Mouse (Mus musculus) lung, adult 2 months (tissue): ENCODE results near the gene Shisa2. TPM values are rescaled to one million over a fixed set of nuclear protein-coding genes. Genes with fewer than 3 reads are reported as not detected.

Source experiments
- DNase-seq: peaks from one replicate; pipeline ENCODE4 v3.0.0; 2022
- H3K4me1 ChIP-seq: fragments of 200-500 bp; 2 replicates; pipeline ENCODE4 v1.6.1; 2011; ENCODE audit warnings: low read length; ENCODE audit not compliant: control insufficient read depth, insufficient read depth
- H3K4me3 ChIP-seq: fragments of 200-500 bp; replicated peaks from 2 replicates; pipeline ENCODE3; 2011; ENCODE audit warnings: low read depth, mild to moderate bottlenecking, control low read depth, low read length; ENCODE audit errors: extremely low read depth
- CTCF ChIP-seq: fragments of 200-500 bp; IDR thresholded peaks from 2 replicates; pipeline ENCODE4 v1.5.1; 2011; ENCODE audit warnings: mild to moderate bottlenecking, low read length, control low read depth; ENCODE audit not compliant: insufficient read depth
- POLR2A ChIP-seq: fragments of 200-500 bp; IDR thresholded peaks from 2 replicates; pipeline ENCODE4 v1.6.1; 2011; ENCODE audit warnings: low read depth, mild to moderate bottlenecking, control low read depth, low read length, borderline replicate concordance; ENCODE audit errors: extremely low read depth
- WGBS: fragments of 180-500 bp; shearing (Covaris S2); methylation state at CpG from one replicate; pipeline ENCODE4 v1.1.7; 2018; 5-methylcytosine and 5-hydroxymethylcytosine counted together
- polyA plus RNA-seq: library from polyadenylated mRNA; depleted of rRNA; stranded (reverse); fragments of >200 nt; gene quantifications from 2 replicates; pipeline ENCODE4 v1.2.3, GENCODE M21; 2012; rRNA removed

Gene Shisa2
- polyA plus RNA-seq: 8.1 and 10.9 TPM in 2 replicates

- DNase-seq: peak; percentile 47
- WGBS: under 1% methylated on average over 62 of the region's 65 CpGs
- no peak for TF ChIP-seq POLR2A
- TF ChIP-seq CTCF: 0 out of 2 replicates have a peak, but pooled peaks have one; percentile 2
These were observed at the start of gene Shisa2 for GRCm38 (mm10) chr14:59625158-59625805. Gene Shisa2, plus strand, starts transcription at chr14:59625308.

GRCm38 (mm10) chr14:59576385-59576784, 48.7 kb upstream of the Shisa2 start:
- H3K4me3 ChIP-seq: no peak overlapping the region
- WGBS: 92% methylated on average over 5 of the region's 5 CpGs
- H3K4me1 ChIP-seq: no peaks in the 10 kb centered on the region
- no peak for DNase-seq
- no peak for TF ChIP-seq CTCF
- no peak for TF ChIP-seq POLR2A

More at GRCm38 (mm10) chr14:59625158-59625805, at the start of gene Shisa2:
- Histone ChIP-seq H3K4me1 (no peaks in the 10 kb centered on the region; the same call in 1 of the 2 replicates), H3K4me3 (peak within 1 kb of the TSS; percentile 41)

- WGBS: 52% methylated on average over 1 of the region's 1 CpGs
- Histone ChIP-seq H3K4me3 (no peak overlapping the region), H3K4me1 (no peaks in the 10 kb centered on the region)
- TF ChIP-seq CTCF: no peak
- TF ChIP-seq POLR2A: no peak
- no peak for DNase-seq
These were observed 34.5 kb upstream of the Shisa2 start for GRCm38 (mm10) chr14:59590614-59591013.

GRCm38 (mm10) chr14:59591901-59592300, 33.2 kb upstream of the Shisa2 start:
- TF ChIP-seq CTCF (no peak), POLR2A (no peak)
- H3K4me3 ChIP-seq: no peak overlapping the region
- DNase-seq: no peak
- H3K4me1 ChIP-seq: peaks cover 4% of the 10 kb centered on the region
- 72% methylated on average over 8 of the region's 8 CpGs for WGBS

- Histone ChIP-seq H3K4me3 (no peak overlapping the region), H3K4me1 (peaks cover 6% of the 10 kb centered on the region)
- TF ChIP-seq POLR2A (no peak), CTCF (no peak)
- WGBS: 96% methylated on average over 3 of the region's 3 CpGs
- no peak for DNase-seq
These were observed 32.5 kb upstream of the Shisa2 start for GRCm38 (mm10) chr14:59592593-59592992.

GRCm38 (mm10) chr14:59594988-59595387, 30.1 kb upstream of the Shisa2 start:
- DNase-seq: no peak
- WGBS: 86% methylated on average over 3 of the region's 3 CpGs
- no peak for TF ChIP-seq POLR2A
- no peak for TF ChIP-seq CTCF
- Histone ChIP-seq H3K4me1 (peaks cover 6% of the 10 kb centered on the region), H3K4me3 (no peak overlapping the region)

- WGBS: under 1% methylated on average over 47 of the region's 48 CpGs
- peak; percentile 99 for DNase-seq
- Histone ChIP-seq H3K4me3 (peak within 1 kb of the TSS; percentile 89), H3K4me1 (peaks cover 6% of the 10 kb centered on the region)
- TF ChIP-seq POLR2A (peak; percentile 82), CTCF (no peak)
These were observed 27.5 kb upstream of the Shisa2 start, which contains the start of gene Cdadc1 for GRCm38 (mm10) chr14:59597398-59598259. Gene Cdadc1, minus strand, starts transcription at chr14:59597959.

GRCm38 (mm10) chr14:59598260-59598627, 26.9 kb upstream of the Shisa2 start:
- Histone ChIP-seq H3K4me1 (peaks cover 6% of the 10 kb centered on the region), H3K4me3 (peak overlapping the region; percentile 89)
- no peak for DNase-seq
- under 1% methylated on average over 8 of the region's 8 CpGs for WGBS
- TF ChIP-seq POLR2A (no peak), CTCF (no peak)

- no peak for DNase-seq
- TF ChIP-seq CTCF: 0 out of 2 replicates have a peak, but pooled peaks have one; percentile 16
- TF ChIP-seq POLR2A: no peak
- 52% methylated on average over 5 of the region's 5 CpGs for WGBS
- Histone ChIP-seq H3K4me1 (no peaks in the 10 kb centered on the region), H3K4me3 (no peak overlapping the region)
These were observed 21.0 kb upstream of the Shisa2 start for GRCm38 (mm10) chr14:59604002-59604645.
